Mouse (Mus musculus): Measurements from ENCODE around the gene E130218I03Rik. TPM values are rescaled to one million over a fixed set of nuclear protein-coding genes. Genes with fewer than 3 reads are reported as not detected.

E130218I03Rik gene
- not detected for total RNA-seq (2021)
- long read RNA-seq, experiment 1 = 0 reads
- long read RNA-seq, experiment 2 = 0 reads

DNA sequence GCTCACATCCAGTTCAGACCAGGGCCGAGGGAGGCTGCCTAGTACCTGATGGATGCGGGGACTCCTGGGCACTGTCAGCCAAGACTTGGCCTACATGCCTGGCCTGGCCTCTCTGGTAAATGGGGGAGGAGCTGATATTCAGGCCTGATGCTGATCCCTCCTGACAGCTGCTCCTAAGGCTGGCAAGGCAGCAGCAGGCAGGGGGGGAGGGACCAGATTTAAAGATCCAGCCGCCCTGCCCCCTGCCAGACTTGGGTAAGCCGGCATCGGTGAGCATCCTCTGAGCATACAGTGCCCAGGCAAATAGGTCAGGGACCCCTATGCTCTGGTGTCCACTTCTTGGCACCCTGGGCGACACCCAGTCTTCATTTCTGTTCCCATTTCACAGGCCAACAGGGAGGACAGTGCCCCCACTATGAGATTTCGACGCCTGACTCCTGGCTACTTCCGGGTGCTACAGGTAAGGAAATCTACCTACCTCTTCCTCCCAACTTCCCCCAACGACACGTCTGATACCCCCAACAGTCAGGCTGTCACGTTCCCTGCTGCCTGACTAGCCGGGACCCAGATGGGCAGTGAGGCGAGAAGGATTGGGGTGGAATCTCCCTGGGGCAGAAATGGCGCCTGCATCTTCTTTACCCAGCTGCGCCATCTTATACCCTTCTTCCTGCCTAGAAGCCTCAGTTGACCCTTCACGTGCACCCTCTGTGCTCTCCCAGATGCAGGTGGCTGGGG is at the start of gene E130218I03Rik:
E130218I03Rik (plus strand) TSS at position 147 of the 735 bp plus-strand sequence.
- DNase-seq = no peak

DNA sequence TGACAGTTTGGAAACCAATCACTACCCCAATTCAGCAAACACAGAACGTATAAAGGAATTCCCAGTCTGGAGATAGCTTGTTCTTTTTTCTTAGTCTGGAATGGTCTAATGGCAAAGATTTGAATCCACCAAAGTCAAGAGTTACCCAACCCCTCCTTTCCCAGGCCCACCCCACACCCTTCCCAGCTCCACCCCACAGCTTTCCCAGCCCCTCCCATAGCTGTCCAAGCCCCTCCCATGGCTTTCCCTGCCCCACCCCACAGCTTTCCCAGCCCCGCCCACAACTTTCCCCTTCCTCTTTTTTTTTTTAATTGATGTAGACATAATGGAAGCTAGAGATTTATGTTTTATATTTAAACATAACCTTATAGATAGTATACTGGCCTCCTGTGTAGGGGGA is 44.1 kb upstream of the E130218I03Rik start:
- DNase-seq = no peak

GRCm38 (mm10) chr4:134202904-134203303 is 40.6 kb upstream of the E130218I03Rik start, which contains the start of gene Gm7534:
Gene Gm7534 (minus strand): TSS chr4:134203004.
- no peak for DNase-seq

- DNase-seq = no peak
These were observed 40.0 kb upstream of the E130218I03Rik start for GRCm38 (mm10) chr4:134203340-134203896.

- DNase-seq = peak; percentile 9
These were observed 36.9 kb upstream of the E130218I03Rik start for GRCm38 (mm10) chr4:134206488-134207053.

- no peak for DNase-seq
These were observed 20.5 kb upstream of the E130218I03Rik start for GRCm38 (mm10) chr4:134222793-134223600.

GRCm38 (mm10) chr4:134227194-134227593 is 16.3 kb upstream of the E130218I03Rik start, which contains the start of gene Catsper4:
Gene Catsper4 (minus strand): TSS chr4:134227383.
- DNase-seq = no peak

DNA sequence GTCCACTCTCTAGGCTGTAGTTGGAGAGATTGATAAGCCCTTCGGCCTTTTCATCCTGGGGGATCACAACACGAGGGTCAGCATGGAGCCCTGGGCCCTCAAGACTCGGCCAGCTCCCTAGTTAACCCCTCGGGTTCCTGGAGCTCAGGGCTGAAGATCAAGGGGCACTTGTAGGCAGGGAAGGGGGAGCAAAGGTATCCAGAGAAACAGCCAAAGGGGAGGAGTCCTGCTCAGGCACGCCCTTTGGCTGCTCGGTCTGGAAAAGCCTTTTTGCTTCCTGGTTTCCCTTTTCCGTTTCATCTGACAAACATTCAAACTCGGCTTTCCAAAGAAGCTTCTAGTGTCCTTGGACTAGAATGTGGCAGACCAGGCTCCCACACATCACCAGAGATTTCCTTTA is 13.0 kb upstream of the E130218I03Rik start:
- no peak for DNase-seq

- no peak for DNase-seq
These were observed 8.6 kb upstream of the E130218I03Rik start for GRCm38 (mm10) chr4:134234876-134235275.

- DNase-seq = no peak
These were observed 5.7 kb upstream of the E130218I03Rik start for GRCm38 (mm10) chr4:134237582-134238278.

- DNase-seq = peak; percentile 92
These were observed 5.2 kb upstream of the E130218I03Rik start, which contains the start of gene Cnksr1 for GRCm38 (mm10) chr4:134238279-134238651. Gene Cnksr1 (minus strand): TSS chr4:134238399.

DNA sequence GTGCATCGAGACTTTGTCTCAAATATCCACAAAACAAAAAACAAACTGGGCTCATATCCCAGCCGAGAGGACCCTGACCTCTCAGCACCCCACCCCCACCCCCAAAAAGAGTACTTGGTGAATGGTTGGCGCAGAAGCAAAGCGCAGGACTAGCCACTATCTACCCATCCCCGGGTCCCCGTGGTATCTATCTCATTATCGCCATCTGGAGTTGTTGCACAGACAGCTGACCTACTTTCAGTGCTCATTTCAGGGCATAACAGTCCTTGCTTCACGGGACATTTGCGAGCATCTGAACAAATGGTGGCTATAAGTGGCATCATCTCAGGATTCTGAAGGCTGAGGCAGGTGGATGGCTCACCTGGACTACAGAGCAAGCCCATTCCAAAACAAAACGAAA is 4.8 kb upstream of the E130218I03Rik start:
- DNase-seq = no peak

- peak; percentile 98 for DNase-seq
These were observed 1.8 kb downstream of the E130218I03Rik start, which contains the start of gene Zfp593 for GRCm38 (mm10) chr4:134245148-134245843. Gene Zfp593 (minus strand): TSS chr4:134245592.

DNA sequence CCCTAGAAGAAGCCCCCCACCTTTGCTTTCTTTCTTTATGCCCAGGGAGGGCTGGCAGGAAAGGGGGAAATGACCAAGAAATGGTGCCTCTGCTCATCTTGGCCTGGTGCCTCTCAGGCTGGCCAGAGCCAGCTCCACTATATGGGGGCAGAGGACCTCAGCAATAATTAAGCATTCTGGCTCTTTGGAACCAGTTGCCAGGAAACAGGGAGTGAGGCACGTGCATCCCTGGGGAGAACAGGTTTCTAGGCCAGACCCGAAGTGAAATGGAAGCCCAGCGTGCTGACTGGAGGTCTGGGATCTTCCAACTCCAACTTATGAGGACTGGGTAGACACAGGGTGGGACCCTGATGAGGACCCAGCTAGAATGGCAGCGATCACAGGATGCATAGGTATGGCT is 2.8 kb downstream of the E130218I03Rik start:
- DNase-seq = no peak

GRCm38 (mm10) chr4:134246719-134247258 is 3.3 kb downstream of the E130218I03Rik start, which contains the start of gene Gm30191:
Gene Gm30191 (plus strand): TSS chr4:134246935.
- DNase-seq = no peak

- peak; percentile 85 for DNase-seq
These were observed 6.2 kb downstream of the E130218I03Rik start for GRCm38 (mm10) chr4:134249651-134250050.

- DNase-seq = no peak
These were observed 6.9 kb downstream of the E130218I03Rik start for GRCm38 (mm10) chr4:134250116-134250929.

- no peak for DNase-seq
These were observed 7.4 kb downstream of the E130218I03Rik start for GRCm38 (mm10) chr4:134250930-134251240.

DNA sequence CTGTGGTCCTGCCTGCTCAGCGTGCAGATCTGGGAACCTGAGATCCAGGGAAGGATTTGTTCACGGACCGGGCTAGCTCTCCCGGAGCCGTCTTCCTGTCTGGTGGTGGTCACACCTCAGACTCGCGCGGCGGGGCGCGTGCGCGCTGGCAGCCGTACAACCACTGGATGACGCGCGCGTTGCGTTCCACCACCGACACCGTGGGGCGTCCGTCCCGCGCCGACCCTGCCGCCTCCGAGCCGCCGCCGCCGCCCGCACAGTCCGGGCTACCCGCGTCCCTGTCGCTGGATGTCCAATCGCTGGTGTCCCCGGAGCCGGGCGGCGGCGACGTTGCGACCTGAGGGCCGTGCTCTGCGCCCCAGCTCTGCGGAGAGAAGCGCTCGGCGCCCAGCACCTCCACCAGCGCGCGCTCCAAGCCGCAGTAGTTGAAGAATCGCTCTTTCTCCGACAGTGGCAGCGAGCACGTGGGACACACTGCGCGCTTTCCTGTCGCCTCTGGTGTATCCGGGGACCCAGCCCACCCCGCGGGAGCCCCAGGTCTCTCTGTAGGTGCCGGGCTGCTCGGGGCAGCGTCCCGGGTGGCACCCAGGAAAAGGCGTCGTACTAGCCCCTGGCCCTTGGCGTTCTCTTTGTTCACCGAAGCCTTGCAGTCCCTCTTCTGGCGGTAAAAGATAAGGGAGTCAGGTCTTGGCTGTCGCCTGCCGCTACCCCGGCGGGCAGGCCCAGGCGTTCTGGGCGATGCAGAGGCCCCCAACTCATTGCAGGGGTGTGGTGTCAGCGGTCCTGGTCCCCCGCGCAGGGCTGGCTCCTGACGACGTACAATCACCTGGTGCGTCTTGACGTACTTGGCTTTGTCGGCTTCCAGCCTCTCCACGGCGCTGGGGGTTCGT is 8.0 kb downstream of the E130218I03Rik start:
- peak; percentile 56 for DNase-seq
